Mouse (Mus musculus) hindbrain, embryonic 12.5 days (tissue): ENCODE data around the gene Skil. TPM values are rescaled to one million over a fixed set of nuclear protein-coding genes. Genes with fewer than 3 reads are reported as not detected.
A peak's percentile ranks its signal among the peaks of the same experiment; 100 is the strongest.
"Not testable (repeated sequence)": the region's sequence is repeated elsewhere in the genome, so short reads cannot be mapped to it uniquely, and the experiment has no call there.

Experiments
- ATAC-seq: fragments of 200-750 bp; cut with Nextera tagmentation; 2 replicates; pipeline ENCODE4 v1.8.0; 2017; ENCODE audit warnings: moderate TSS enrichment; ENCODE audit not compliant: low FRiP score
- H3K27ac ChIP-seq: fragments of 300-500 bp; sonication (generic); 2 replicates; pipeline ENCODE4 v1.5.1; 2016; ENCODE audit warnings: mild to moderate bottlenecking
- H3K27me3 ChIP-seq: fragments of 300-500 bp; sonication (generic); 2 replicates; pipeline ENCODE4 v1.6.1; 2016; ENCODE audit warnings: mild to moderate bottlenecking
- H3K36me3 ChIP-seq: fragments of 300-500 bp; sonication (generic); 2 replicates; pipeline ENCODE4 v1.6.1; 2016; ENCODE audit warnings: mild to moderate bottlenecking
- H3K4me1 ChIP-seq: fragments of 300-500 bp; sonication (generic); 2 replicates; pipeline ENCODE4 v1.6.1; 2016
- H3K4me2 ChIP-seq: fragments of 300-500 bp; sonication (generic); replicated peaks from 2 replicates; pipeline ENCODE4 v1.6.1; 2016; ENCODE audit warnings: mild to moderate bottlenecking
- H3K4me3 ChIP-seq: fragments of 300-500 bp; sonication (generic); 2 replicates; pipeline ENCODE4 v1.5.1; 2016; ENCODE audit warnings: mild to moderate bottlenecking
- H3K9ac ChIP-seq: fragments of 300-500 bp; sonication (generic); 2 replicates; pipeline ENCODE4 v1.6.1; 2016; ENCODE audit warnings: mild to moderate bottlenecking, moderate library complexity
- H3K9me3 ChIP-seq: fragments of 300-500 bp; sonication (generic); replicated peaks from 2 replicates; pipeline ENCODE4 v1.6.1; 2016; ENCODE audit warnings: mild to moderate bottlenecking
- WGBS: fragments of 180-500 bp; shearing (Covaris S2); methylation state at CpG from one replicate; pipeline ENCODE4 v1.1.7; 2016; 5-methylcytosine and 5-hydroxymethylcytosine counted together
- polyA plus RNA-seq: library from polyadenylated mRNA; unstranded; fragments of >200 nt; fragmentation: Nextera tagmentation; extraction: Ambion mirVana; gene quantifications from 2 replicates; pipeline ENCODE4 v1.2.1, GENCODE M21; 2016

Skil gene
- polyA plus RNA-seq, 1 experiment from 2014 or later, result 52.8 TPM

GRCm38 (mm10) chr3:31136591-31136990, 41.7 kb downstream of the Skil start:
- not testable (repeated sequence) for H3K27me3 ChIP-seq, H3K9ac ChIP-seq, H3K27ac ChIP-seq, H3K4me2 ChIP-seq, ATAC-seq, H3K9me3 ChIP-seq, H3K4me1 ChIP-seq, H3K4me3 ChIP-seq, H3K36me3 ChIP-seq
- 73% methylated on average over 4 of the region's 4 CpGs for WGBS

- WGBS, result 59% methylated on average over 13 of the region's 13 CpGs
- Histone ChIP-seq H3K4me2 (no peak overlapping the region), H3K36me3 (no peaks in the 10 kb centered on the region), H3K27me3 (no peaks in the 10 kb centered on the region), H3K4me1 (no peaks in the 10 kb centered on the region), H3K4me3 (no peak overlapping the region), H3K9ac (no peak overlapping the region), H3K9me3 (no peaks in the 10 kb centered on the region), H3K27ac (no peak overlapping the region)
- ATAC-seq, result no peak
These were observed 43.9 kb downstream of the Skil start for GRCm38 (mm10) chr3:31138454-31139424.

DNA sequence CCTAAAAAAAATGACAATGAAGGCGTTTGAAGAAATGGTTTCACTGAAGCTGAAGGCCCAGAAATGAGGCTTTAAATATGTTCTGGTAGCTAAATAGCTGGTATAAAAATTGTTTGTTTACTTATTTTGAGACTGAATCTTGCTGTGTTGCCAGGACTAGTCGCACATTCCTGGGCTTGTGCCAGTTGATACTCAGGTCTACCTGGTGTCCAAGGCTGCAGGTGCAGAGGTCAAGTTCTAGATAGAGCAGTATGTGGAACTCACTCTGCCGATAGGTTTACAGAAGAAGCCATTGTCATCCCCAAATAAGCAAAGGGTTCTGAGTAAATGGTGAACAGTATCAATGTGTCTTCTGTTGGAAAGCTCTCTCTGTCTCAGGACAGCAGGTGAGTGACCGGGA, 46.8 kb downstream of the Skil start:
- Histone ChIP-seq H3K27ac (no peak overlapping the region), H3K27me3 (no peaks in the 10 kb centered on the region), H3K4me3 (no peak overlapping the region), H3K36me3 (no peaks in the 10 kb centered on the region), H3K9ac (no peak overlapping the region), H3K4me2 (no peak overlapping the region), H3K4me1 (no peaks in the 10 kb centered on the region), H3K9me3 (no peaks in the 10 kb centered on the region)
- 88% methylated on average over 4 of the region's 4 CpGs for WGBS
- ATAC-seq, result no peak

- H3K4me2 ChIP-seq, ATAC-seq: not testable (repeated sequence)
- WGBS, result 87% methylated on average over 11 of the region's 11 CpGs
These were observed 50.4 kb downstream of the Skil start for GRCm38 (mm10) chr3:31145222-31145621.

GRCm38 (mm10) chr3:31145641-31146290, 50.9 kb downstream of the Skil start:
- no peak overlapping the region for H3K9ac ChIP-seq
- H3K27ac ChIP-seq, result no peak overlapping the region
- H3K4me1 ChIP-seq, result peaks cover 8% of the 10 kb centered on the region; the same call in 1 of the 2 replicates
- WGBS, result 13% methylated on average over 14 of the region's 14 CpGs
- no peak overlapping the region for H3K4me2 ChIP-seq
- H3K36me3 ChIP-seq, result no peaks in the 10 kb centered on the region
- peak; percentile 82 for ATAC-seq
- H3K9me3 ChIP-seq, result no peaks in the 10 kb centered on the region
- peaks cover 27% of the 10 kb centered on the region for H3K27me3 ChIP-seq
- H3K4me3 ChIP-seq, result no peak overlapping the region

More at GRCm38 (mm10) chr3:31145222-31145621, 50.4 kb downstream of the Skil start:
- H3K36me3 ChIP-seq, H3K9me3 ChIP-seq, H3K9ac ChIP-seq, H3K27ac ChIP-seq, H3K4me1 ChIP-seq, H3K4me3 ChIP-seq: not testable (repeated sequence)
- peaks cover 21% of the 10 kb centered on the region for H3K27me3 ChIP-seq

- H3K4me2 ChIP-seq, result no peak overlapping the region
- H3K4me3 ChIP-seq, result no peak overlapping the region
- H3K27me3 ChIP-seq, result peaks cover 32% of the 10 kb centered on the region
- WGBS, result 86% methylated on average over 7 of the region's 7 CpGs
- H3K9me3 ChIP-seq, result no peaks in the 10 kb centered on the region
- ATAC-seq, result no peak
- no peak overlapping the region for H3K27ac ChIP-seq
- H3K9ac ChIP-seq, result no peak overlapping the region
- peaks cover 8% of the 10 kb centered on the region; the same call in 1 of the 2 replicates for H3K4me1 ChIP-seq
- H3K36me3 ChIP-seq, result no peaks in the 10 kb centered on the region
These were observed 53.7 kb downstream of the Skil start for GRCm38 (mm10) chr3:31148595-31148994.

DNA sequence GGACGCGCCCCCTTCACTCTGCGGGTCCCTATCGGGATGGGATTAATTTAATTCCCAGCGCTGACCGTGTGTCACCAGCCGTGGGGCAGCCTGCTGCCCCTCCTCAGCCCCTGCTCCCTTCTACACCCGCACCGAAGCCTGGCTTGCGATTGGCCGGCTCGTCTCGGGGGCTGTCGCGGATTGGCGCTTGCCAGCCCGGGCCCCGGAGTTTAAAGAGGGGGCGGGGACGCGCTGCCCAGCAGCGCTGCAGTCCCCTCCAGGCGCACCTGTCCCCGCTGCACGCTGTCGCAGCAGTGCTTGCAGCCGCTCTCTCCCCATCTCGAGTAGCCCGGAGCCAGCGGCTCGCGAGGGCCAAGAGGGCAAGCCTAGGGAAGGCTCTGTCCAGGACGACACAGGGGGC, 54.8 kb downstream of the Skil start, which contains the start of gene Cldn11:
Gene Cldn11 (plus strand): TSS at position 215 of the 400 bp plus-strand sequence.
- peak; percentile 86 for ATAC-seq
- under 1% methylated on average over 31 of the region's 33 CpGs for WGBS
- peak within 1 kb of the TSS; percentile 59 for H3K9ac ChIP-seq

GRCm38 (mm10) chr3:31152108-31152507, 57.2 kb downstream of the Skil start:
- H3K4me3 ChIP-seq, result no peak overlapping the region
- H3K36me3 ChIP-seq, result no peaks in the 10 kb centered on the region
- H3K9ac ChIP-seq, result no peak overlapping the region
- no peak for ATAC-seq
- H3K4me2 ChIP-seq, result no peak overlapping the region
- H3K27ac ChIP-seq, result no peak overlapping the region
- no peaks in the 10 kb centered on the region for H3K9me3 ChIP-seq
- H3K27me3 ChIP-seq, result peaks cover 32% of the 10 kb centered on the region
- peaks cover 11% of the 10 kb centered on the region; the same call in 1 of the 2 replicates for H3K4me1 ChIP-seq
- 56% methylated on average over 6 of the region's 6 CpGs for WGBS

More for the DNA sequence above, 54.8 kb downstream of the Skil start, which contains the start of gene Cldn11:
- Histone ChIP-seq H3K9me3 (no peaks in the 10 kb centered on the region), H3K4me2 (peak within 1 kb of the TSS; percentile 88), H3K4me1 (peaks cover 8% of the 10 kb centered on the region; the same call in 1 of the 2 replicates), H3K27me3 (peaks cover 32% of the 10 kb centered on the region), H3K4me3 (peak within 1 kb of the TSS; percentile 40), H3K36me3 (no peaks in the 10 kb centered on the region), H3K27ac (no peak within 1 kb of the TSS)

GRCm38 (mm10) chr3:31156126-31156525, 61.3 kb downstream of the Skil start:
- Histone ChIP-seq H3K4me1 (peaks cover 4% of the 10 kb centered on the region; the same call in 1 of the 2 replicates), H3K9ac (no peak overlapping the region), H3K4me2 (no peak overlapping the region), H3K27me3 (peaks cover 2% of the 10 kb centered on the region; the same call in 1 of the 2 replicates), H3K9me3 (no peaks in the 10 kb centered on the region), H3K4me3 (no peak overlapping the region), H3K27ac (no peak overlapping the region), H3K36me3 (no peaks in the 10 kb centered on the region)
- WGBS, result 34% methylated on average over 3 of the region's 3 CpGs
- ATAC-seq, result no peak

GRCm38 (mm10) chr3:31157776-31158175, 62.9 kb downstream of the Skil start:
- H3K4me3 ChIP-seq, result no peak overlapping the region
- no peaks in the 10 kb centered on the region for H3K36me3 ChIP-seq
- H3K4me1 ChIP-seq, result peaks cover 10% of the 10 kb centered on the region; the same call in 1 of the 2 replicates
- no peaks in the 10 kb centered on the region for H3K9me3 ChIP-seq
- no peak for ATAC-seq
- 81% methylated on average over 15 of the region's 15 CpGs for WGBS
- no peak overlapping the region for H3K4me2 ChIP-seq
- H3K27ac ChIP-seq, result no peak overlapping the region
- H3K27me3 ChIP-seq, result no peaks in the 10 kb centered on the region
- no peak overlapping the region for H3K9ac ChIP-seq

DNA sequence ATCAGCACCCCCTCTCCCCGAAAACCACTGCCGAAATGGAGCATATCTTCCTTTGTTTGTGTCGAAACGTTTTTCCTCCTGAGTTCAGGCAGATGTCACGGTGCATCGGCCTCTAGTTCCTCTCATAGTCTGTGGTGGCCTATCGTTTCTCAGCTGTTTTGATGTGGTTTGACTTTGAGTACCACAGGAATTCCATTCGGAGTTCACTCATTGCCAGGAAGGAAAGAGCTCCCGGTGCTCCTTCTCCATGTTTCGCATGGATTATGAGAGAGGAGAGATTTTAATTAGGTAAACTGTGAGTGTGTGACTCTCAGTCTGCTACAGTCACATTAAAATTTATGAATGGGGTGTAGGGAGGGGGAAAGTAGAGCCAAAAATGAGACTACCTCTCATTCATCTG, 65.2 kb downstream of the Skil start:
- Histone ChIP-seq H3K27ac (no peak overlapping the region), H3K4me1 (peaks cover 10% of the 10 kb centered on the region; the same call in 1 of the 2 replicates), H3K4me3 (no peak overlapping the region), H3K4me2 (no peak overlapping the region), H3K9ac (no peak overlapping the region), H3K36me3 (no peaks in the 10 kb centered on the region), H3K9me3 (no peaks in the 10 kb centered on the region), H3K27me3 (no peaks in the 10 kb centered on the region)
- WGBS, result 73% methylated on average over 10 of the region's 10 CpGs
- ATAC-seq, result no peak

DNA sequence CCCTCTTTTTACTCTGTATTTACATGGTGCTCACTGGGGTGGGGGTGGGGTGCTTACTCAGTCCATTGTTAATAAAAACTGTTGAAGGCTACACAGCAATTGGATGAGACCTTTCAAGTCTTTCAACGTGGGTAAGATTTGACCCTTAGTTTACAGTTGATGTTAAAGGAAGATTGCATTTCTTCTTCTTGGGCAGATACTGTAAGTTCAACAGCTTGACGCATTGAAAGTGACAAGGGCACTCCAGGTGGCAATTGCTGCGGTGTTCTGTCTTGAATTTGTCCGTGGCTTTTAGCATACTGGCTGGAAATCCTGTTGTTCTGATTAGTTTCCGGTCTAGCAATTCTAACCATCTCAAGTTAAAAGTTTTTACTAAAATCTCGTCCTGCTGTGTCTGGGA, 66.5 kb downstream of the Skil start:
- Histone ChIP-seq H3K27ac (no peak overlapping the region), H3K4me2 (no peak overlapping the region), H3K4me1 (peaks cover 10% of the 10 kb centered on the region), H3K36me3 (no peaks in the 10 kb centered on the region), H3K9ac (no peak overlapping the region), H3K27me3 (no peaks in the 10 kb centered on the region), H3K9me3 (no peaks in the 10 kb centered on the region), H3K4me3 (no peak overlapping the region)
- 23% methylated on average over 6 of the region's 6 CpGs for WGBS
- no peak for ATAC-seq
